Mouse (Mus musculus) kidney, embryonic 15.5 days (tissue): Measurements from ENCODE around the gene Olfr1490. TPM values are rescaled to one million over a fixed set of nuclear protein-coding genes. Genes with fewer than 3 reads are reported as not detected.
"Not testable (repeated sequence)": the region's sequence is repeated elsewhere in the genome, so short reads cannot be mapped to it uniquely, and the experiment has no call there.

Experiments
- ATAC-seq: fragments of 200-750 bp; cut with Nextera tagmentation; replicated peaks from 2 replicates; pipeline ENCODE4 v1.8.0; 2017; ENCODE audit warnings: moderate TSS enrichment; ENCODE audit not compliant: low FRiP score
- H3K27ac ChIP-seq: fragments of 300-500 bp; sonication (generic); 2 replicates; pipeline ENCODE4 v1.5.1; 2015; ENCODE audit warnings: mild to moderate bottlenecking, inconsistent platforms
- H3K27me3 ChIP-seq: fragments of 300-500 bp; sonication (generic); 2 replicates; pipeline ENCODE4 v1.6.1; 2015; ENCODE audit warnings: inconsistent platforms
- H3K36me3 ChIP-seq: fragments of 300-500 bp; sonication (generic); 2 replicates; pipeline ENCODE4 v1.6.1; 2015; ENCODE audit warnings: inconsistent platforms
- H3K4me1 ChIP-seq: fragments of 300-500 bp; sonication (generic); 2 replicates; pipeline ENCODE4 v1.6.1; 2015; ENCODE audit warnings: inconsistent platforms
- H3K4me2 ChIP-seq: fragments of 300-500 bp; sonication (generic); 2 replicates; pipeline ENCODE4 v1.6.1; 2015; ENCODE audit warnings: moderate library complexity, mild to moderate bottlenecking, inconsistent platforms
- H3K4me3 ChIP-seq: fragments of 300-500 bp; sonication (generic); replicated peaks from 2 replicates; pipeline ENCODE4 v1.5.1; 2015; ENCODE audit warnings: mild to moderate bottlenecking, inconsistent platforms
- H3K9ac ChIP-seq: fragments of 300-500 bp; sonication (generic); 2 replicates; pipeline ENCODE4 v1.6.1; 2015; ENCODE audit warnings: mild to moderate bottlenecking, inconsistent platforms
- H3K9me3 ChIP-seq: fragments of 300-500 bp; sonication (generic); replicated peaks from 2 replicates; pipeline ENCODE4 v1.6.1; 2016; ENCODE audit warnings: inconsistent platforms
- WGBS: fragments of 180-500 bp; shearing (Covaris S2); methylation state at CpG from one replicate; pipeline ENCODE4 v1.1.7; 2015; ENCODE audit warnings: mixed read lengths; 5-methylcytosine and 5-hydroxymethylcytosine counted together
- microRNA-seq: library from miRNA; unstranded; fragments of <30 nt; microRNA quantifications from one replicate; pipeline ENCODE4, GENCODE M21; 2016
- polyA plus RNA-seq: library from polyadenylated mRNA; unstranded; fragments of >200 nt; fragmentation: Nextera tagmentation; extraction: Ambion mirVana; gene quantifications from 2 replicates; pipeline ENCODE4 v1.2.1, GENCODE M21; 2015

Gene Olfr1490
- polyA plus RNA-seq: not detected in 2 replicates

GRCm38 (mm10) chr19:13650791-13651190, at the start of gene Olfr1490:
Gene Olfr1490 (plus strand): TSS chr19:13651091.
- WGBS: 76% methylated on average over 1 of the region's 1 CpGs
- no peak within 1 kb of the TSS for H3K4me3 ChIP-seq
- no peak for ATAC-seq
- no peaks in the 10 kb centered on the region for H3K9me3 ChIP-seq
- H3K4me1 ChIP-seq: no peaks in the 10 kb centered on the region
- no peak within 1 kb of the TSS for H3K27ac ChIP-seq
- H3K4me2 ChIP-seq: no peak within 1 kb of the TSS
- H3K36me3 ChIP-seq: no peaks in the 10 kb centered on the region
- H3K27me3 ChIP-seq: no peaks in the 10 kb centered on the region
- H3K9ac ChIP-seq: no peak within 1 kb of the TSS

GRCm38 (mm10) chr19:13617075-13617474, 33.8 kb upstream of the Olfr1490 start, which contains the start of gene Olfr1487:
Gene Olfr1487 (plus strand): TSS chr19:13617375.
- WGBS: 80% methylated on average over 2 of the region's 2 CpGs
- not testable (repeated sequence) for H3K27ac ChIP-seq, H3K36me3 ChIP-seq, H3K27me3 ChIP-seq, ATAC-seq, H3K9me3 ChIP-seq, H3K4me3 ChIP-seq, H3K9ac ChIP-seq, H3K4me2 ChIP-seq, H3K4me1 ChIP-seq

- no peak for ATAC-seq
- WGBS: 87% methylated on average over 1 of the region's 1 CpGs
These were observed 19.6 kb upstream of the Olfr1490 start, which contains the start of gene Olfr1489 for GRCm38 (mm10) chr19:13631321-13631720. Gene Olfr1489 (plus strand): TSS chr19:13631621.

GRCm38 (mm10) chr19:13696968-13697367, 46.1 kb downstream of the Olfr1490 start, which contains the start of gene Olfr1491:
Gene Olfr1491 (plus strand): TSS chr19:13697268.
- Histone ChIP-seq H3K9ac (no peak within 1 kb of the TSS), H3K9me3 (no peaks in the 10 kb centered on the region), H3K4me2 (no peak within 1 kb of the TSS), H3K27me3 (no peaks in the 10 kb centered on the region), H3K4me3 (no peak within 1 kb of the TSS), H3K36me3 (no peaks in the 10 kb centered on the region), H3K27ac (no peak within 1 kb of the TSS), H3K4me1 (no peaks in the 10 kb centered on the region)
- 81% methylated on average over 3 of the region's 3 CpGs for WGBS
- no peak for ATAC-seq

More at GRCm38 (mm10) chr19:13631321-13631720, 19.6 kb upstream of the Olfr1490 start, which contains the start of gene Olfr1489:
- no peak within 1 kb of the TSS for H3K9ac ChIP-seq
- no peaks in the 10 kb centered on the region for H3K36me3 ChIP-seq
- H3K4me2 ChIP-seq: no peak within 1 kb of the TSS
- no peak within 1 kb of the TSS for H3K4me3 ChIP-seq
- H3K27me3 ChIP-seq: no peaks in the 10 kb centered on the region
- H3K27ac ChIP-seq: no peak within 1 kb of the TSS
- no peaks in the 10 kb centered on the region for H3K9me3 ChIP-seq
- H3K4me1 ChIP-seq: no peaks in the 10 kb centered on the region

Small RNA genes within 50 kb of the gene (microRNA-seq; reads per million reads assigned to microRNA genes)
- gene Gm23931: not detected

Other genes with a start within 250 kb of the Olfr1490 start
- gene Olfr1469, start 243.2 kb upstream of the Olfr1490 start, polyA plus RNA-seq: not detected in 2 replicates
- gene Olfr1471, start 207.7 kb upstream of the Olfr1490 start, polyA plus RNA-seq: not detected in 2 replicates
- gene Olfr1472, start 195.0 kb upstream of the Olfr1490 start, polyA plus RNA-seq: not detected in 2 replicates
- gene Olfr1474, start 181.5 kb upstream of the Olfr1490 start, polyA plus RNA-seq: not detected in 2 replicates
- not detected in 2 replicates for gene Olfr1475, start 170.9 kb upstream of the Olfr1490 start, polyA plus RNA-seq
- gene Olfr1477, start 150.5 kb upstream of the Olfr1490 start, polyA plus RNA-seq: not detected in 2 replicates
- not detected in 2 replicates for gene Olfr1480, start 123.2 kb upstream of the Olfr1490 start, polyA plus RNA-seq
- gene Olfr1484, start 67.6 kb upstream of the Olfr1490 start, polyA plus RNA-seq: not detected in 2 replicates
- gene Olfr1487, start 33.7 kb upstream of the Olfr1490 start, polyA plus RNA-seq: not detected in 2 replicates
- gene Olfr1489, start 19.5 kb upstream of the Olfr1490 start, polyA plus RNA-seq: not detected in 2 replicates
- gene Olfr1491, start 46.2 kb downstream of the Olfr1490 start, polyA plus RNA-seq: not detected in 2 replicates
- gene Olfr1493-ps1, start 72.2 kb downstream of the Olfr1490 start, polyA plus RNA-seq: not detected in 2 replicates
- not detected in 2 replicates for gene Olfr1494, start 88.6 kb downstream of the Olfr1490 start, polyA plus RNA-seq
- gene Olfr1495, start 113.5 kb downstream of the Olfr1490 start, polyA plus RNA-seq: not detected in 2 replicates
- gene Olfr1496, start 126.8 kb downstream of the Olfr1490 start, polyA plus RNA-seq: not detected in 2 replicates
- not detected in 2 replicates for gene Olfr1497, start 147.1 kb downstream of the Olfr1490 start, polyA plus RNA-seq
- gene Olfr1499, start 168.4 kb downstream of the Olfr1490 start, polyA plus RNA-seq: not detected in 2 replicates
- not detected in 2 replicates for gene Olfr1500, start 179.4 kb downstream of the Olfr1490 start, polyA plus RNA-seq
- gene Olfr1501, start 199.6 kb downstream of the Olfr1490 start, polyA plus RNA-seq: not detected in 2 replicates
- gene Olfr1502, start 210.7 kb downstream of the Olfr1490 start, polyA plus RNA-seq: not detected in 2 replicates
- not detected in 2 replicates for gene Olfr1504, start 246.8 kb downstream of the Olfr1490 start, polyA plus RNA-seq